Mouse (Mus musculus): ENCODE data around the gene D3Ertd254e.
"Not testable (repeated sequence)": the region's sequence is repeated elsewhere in the genome, so short reads cannot be mapped to it uniquely, and the experiment has no call there.

Gene D3Ertd254e

DNA sequence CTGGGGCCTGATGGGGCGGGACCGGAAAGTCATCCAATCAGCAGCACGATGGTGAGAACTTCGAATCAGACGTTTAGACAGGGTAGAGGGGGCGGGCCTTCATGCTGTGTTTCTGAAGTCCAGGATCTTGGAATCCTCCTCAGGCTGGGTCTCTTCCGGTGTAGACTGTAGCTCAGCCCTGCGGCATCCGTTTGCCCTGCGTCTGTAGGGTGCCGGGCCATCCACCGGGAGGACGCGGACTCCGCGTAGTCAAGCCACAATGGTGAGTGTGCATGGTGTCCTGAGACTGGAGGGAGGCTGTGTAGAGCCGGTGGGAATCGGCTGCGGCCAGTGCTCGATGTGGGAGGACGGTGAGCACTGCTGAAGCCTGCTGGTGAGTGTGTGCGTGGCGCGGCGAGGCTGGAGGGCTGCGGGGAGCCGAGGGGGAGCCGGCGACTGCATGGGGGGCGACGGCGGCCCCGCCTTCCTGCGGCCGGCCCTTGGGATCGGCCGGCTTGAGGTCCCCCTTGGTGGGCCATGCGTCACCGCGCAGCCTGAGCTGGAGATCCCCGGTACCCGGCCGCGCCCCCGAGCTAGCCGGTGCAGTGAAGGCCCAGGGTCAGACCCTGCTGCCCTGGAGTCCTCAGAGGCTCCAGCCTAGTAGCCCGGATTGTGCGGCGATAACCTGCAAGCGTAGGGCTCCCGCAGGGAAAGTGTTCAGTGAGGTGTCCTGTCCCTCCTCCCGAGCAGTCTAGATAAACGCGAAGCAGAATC lies at the start of gene D3Ertd254e:
Gene D3Ertd254e, plus strand, starts transcription at position 84 of the 753 bp plus-strand sequence.
- DNase-seq: peak; percentile 79 to 86

- DNase-seq: no peak
Measured at GRCm38 (mm10) chr3:36116076-36116475, 34.7 kb upstream of the D3Ertd254e start.

- DNase-seq: no peak
Measured at GRCm38 (mm10) chr3:36119684-36120548, 30.9 kb upstream of the D3Ertd254e start.

- not testable (repeated sequence) for DNase-seq
Measured at GRCm38 (mm10) chr3:36126176-36126575, 24.6 kb upstream of the D3Ertd254e start.

DNA sequence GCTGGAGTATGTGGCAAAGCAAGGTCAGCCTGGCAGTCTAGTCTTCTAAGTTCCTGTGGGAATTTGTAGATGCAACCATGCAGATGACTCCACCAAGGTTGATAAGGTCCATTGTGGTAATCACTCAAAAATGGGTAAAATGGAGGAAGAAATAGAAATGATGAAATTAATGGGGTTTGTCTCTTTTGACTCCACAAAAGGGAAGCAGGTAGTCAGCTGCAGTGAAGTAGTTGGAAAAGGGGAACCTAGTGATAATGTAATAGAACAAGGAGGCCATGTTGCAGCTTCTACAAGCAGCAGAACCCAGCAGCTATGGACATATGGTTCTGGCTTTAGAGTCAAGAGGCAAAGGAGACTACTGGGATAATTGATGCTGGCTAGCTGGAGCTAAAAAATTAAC lies 14.7 kb upstream of the D3Ertd254e start:
- no peak for DNase-seq

DNA sequence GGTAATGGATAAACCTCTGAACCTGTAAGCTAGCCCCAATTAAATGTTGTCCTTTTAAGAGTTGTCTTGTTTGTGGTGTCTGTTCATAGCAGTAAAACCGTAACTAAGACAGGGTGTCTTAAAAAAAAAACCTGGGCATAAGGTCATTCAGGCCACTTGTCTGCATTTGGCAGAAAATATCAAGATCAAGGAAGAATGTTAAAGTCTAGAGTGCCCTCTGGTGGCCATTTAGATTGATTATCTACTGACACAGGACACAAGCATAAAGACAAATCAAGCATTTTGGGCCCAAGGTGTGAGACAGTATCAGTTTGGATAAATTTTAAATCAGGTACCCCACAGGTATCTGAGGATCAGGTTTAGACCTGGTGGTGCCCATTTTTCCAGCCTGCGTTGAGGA lies 13.3 kb upstream of the D3Ertd254e start:
- no peak for DNase-seq

GRCm38 (mm10) chr3:36138171-36138660 lies 12.6 kb upstream of the D3Ertd254e start:
- no peak for DNase-seq

- no peak for DNase-seq
Measured at GRCm38 (mm10) chr3:36138996-36139395, 11.8 kb upstream of the D3Ertd254e start.

GRCm38 (mm10) chr3:36150537-36150933 lies 282 bp upstream of the D3Ertd254e start:
- no peak for DNase-seq

- no peak for DNase-seq
Measured at GRCm38 (mm10) chr3:36155268-36155667, 4.5 kb downstream of the D3Ertd254e start.

DNA sequence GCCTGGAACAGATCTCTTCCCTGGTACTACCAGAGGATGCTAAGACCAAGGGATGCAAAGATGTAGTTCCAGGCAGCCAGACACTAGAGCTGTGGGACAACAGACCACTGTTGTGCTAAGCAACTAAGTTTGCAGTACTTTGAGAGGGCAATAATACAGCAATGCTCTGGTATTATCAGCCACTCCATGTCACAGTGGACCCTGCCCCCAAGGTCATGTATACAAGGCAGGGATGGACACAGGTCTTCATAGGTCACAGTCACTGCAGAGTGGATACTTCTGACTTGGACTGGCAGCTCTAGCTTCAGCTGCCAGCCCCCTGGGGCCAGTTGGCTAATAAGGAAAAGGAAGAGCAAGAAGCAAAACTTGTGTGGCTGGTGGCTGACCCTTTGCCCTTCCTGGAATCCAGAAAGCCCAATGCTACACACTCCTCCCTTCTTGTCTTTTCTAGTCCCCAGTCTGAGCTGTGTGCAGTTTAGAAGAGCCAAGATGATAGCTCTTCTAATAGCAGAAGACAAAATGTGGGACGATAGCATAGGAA lies 19.9 kb downstream of the D3Ertd254e start:
- no peak for DNase-seq

- DNase-seq: no peak
Measured at GRCm38 (mm10) chr3:36171348-36171747, 20.5 kb downstream of the D3Ertd254e start.

GRCm38 (mm10) chr3:36173761-36174160 lies 22.9 kb downstream of the D3Ertd254e start:
- no peak for DNase-seq

DNA sequence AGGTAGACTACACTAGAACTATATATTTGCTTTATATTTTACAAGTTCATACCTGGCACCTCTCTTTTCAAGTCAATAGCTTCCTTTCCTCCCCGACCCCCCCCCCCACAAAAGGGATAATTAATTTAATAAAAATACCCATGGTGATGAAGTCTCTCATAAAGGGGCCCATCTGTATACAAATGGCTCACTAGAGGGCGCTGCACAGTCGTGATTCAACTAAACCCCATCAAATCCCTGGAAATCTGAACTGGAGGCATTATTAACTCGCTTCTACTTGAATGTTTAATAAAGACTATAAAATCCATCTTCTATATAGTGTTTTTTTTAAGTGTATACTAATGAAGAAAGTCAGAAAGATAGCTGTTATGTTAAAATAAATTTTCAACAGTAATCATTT lies 30.7 kb downstream of the D3Ertd254e start:
- peak in 1 of 2 experiments; percentile 4 for DNase-seq

- DNase-seq: no peak
Measured at GRCm38 (mm10) chr3:36186510-36186909, 35.7 kb downstream of the D3Ertd254e start.

DNA sequence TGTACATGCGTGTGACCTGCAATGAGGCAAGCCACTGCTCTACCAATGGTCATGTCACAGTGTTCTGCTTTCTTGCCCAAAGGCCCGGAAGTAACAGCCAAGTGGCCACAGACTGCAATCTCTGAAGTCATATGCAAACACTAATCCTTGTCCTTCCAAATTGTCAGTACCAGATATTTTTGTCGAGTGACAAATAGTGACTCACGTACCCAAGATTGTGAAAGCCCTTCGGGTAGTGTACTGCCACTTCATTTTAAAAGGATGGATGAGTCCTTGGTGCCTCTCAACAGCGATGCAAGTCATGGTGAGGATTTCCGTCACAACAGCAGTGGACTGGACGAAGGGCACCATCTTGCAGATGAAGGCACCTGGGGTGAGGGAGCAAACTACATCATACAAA lies 38.4 kb downstream of the D3Ertd254e start:
- DNase-seq: no peak

DNA sequence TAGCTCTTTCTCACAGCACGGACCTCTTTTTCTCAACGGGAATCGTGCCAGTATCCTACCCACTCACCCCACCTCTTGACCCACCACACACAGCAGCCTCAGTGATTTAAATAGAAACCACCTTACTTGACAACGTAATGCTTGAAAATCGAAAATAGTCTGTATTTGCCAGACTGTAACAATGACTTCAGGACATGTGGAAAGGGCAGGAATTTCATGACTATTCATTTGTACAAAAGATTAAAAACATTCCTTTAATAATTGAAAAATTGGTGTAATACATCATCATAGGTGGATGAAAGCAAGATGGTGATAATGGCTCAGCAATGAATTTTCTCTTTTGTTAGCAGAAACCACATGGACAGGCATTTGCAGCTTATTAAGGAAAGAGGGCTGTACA lies 50.3 kb downstream of the D3Ertd254e start:
- no peak for DNase-seq

DNA sequence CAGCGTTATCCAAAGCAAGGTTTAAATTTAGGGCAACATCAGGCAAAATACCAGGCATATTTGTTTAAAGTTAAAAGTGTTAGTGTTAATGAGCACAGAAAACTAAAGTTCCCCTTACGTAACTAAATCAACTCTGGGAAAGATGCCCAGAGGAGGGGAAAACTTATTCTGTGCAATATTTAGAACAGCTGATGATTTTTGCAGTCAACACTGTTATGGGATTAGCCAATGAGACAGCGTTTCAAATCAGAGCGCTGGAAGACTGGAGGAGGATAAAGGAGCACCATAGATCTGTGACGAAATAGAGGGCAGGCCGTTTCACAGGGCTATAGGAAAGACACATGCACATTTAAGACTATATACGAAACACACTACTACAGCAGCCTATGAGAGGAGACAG lies 52.1 kb downstream of the D3Ertd254e start:
- no peak for DNase-seq

GRCm38 (mm10) chr3:36207520-36208264 lies 56.9 kb downstream of the D3Ertd254e start:
- no peak for DNase-seq

- DNase-seq: no peak
Measured at GRCm38 (mm10) chr3:36209776-36210555, 59.1 kb downstream of the D3Ertd254e start.

- DNase-seq: no peak
Measured at GRCm38 (mm10) chr3:36210939-36211338, 60.1 kb downstream of the D3Ertd254e start.

GRCm38 (mm10) chr3:36212758-36213157 lies 61.9 kb downstream of the D3Ertd254e start:
- DNase-seq: no peak

All from thymus, postnatal 36 days (tissue).